Mouse (Mus musculus) MEL (cell line): Measurements from ENCODE around the gene Map3k21. TPM values are rescaled to one million over a fixed set of nuclear protein-coding genes. Genes with fewer than 3 reads are reported as not detected.

Experiments
- DNase-seq: peaks from one replicate; pipeline ENCODE4 v3.0.0; 2011; ENCODE audit warnings: low read depth, low spot score
- H3K27ac ChIP-seq: 2 replicates; pipeline ENCODE4 v1.5.1; 2012; ENCODE audit warnings: low read depth, mild to moderate bottlenecking, control low read depth, low read length, moderate library complexity; ENCODE audit not compliant: control insufficient read depth
- H3K27me3 ChIP-seq, 2 experiments: fragments of 150-350 bp in 1 of 2; sonication (generic) in 1 of 2; 2 replicates each; pipeline ENCODE4 v1.6.1; 2012; ENCODE audit warnings: low read length in 2 of 2, mild to moderate bottlenecking in 2 of 2, improper control_type of control experiment in 1 of 2, moderate library complexity in 1 of 2; ENCODE audit not compliant: insufficient read depth in 2 of 2, control insufficient read depth in 1 of 2
- H3K36me3 ChIP-seq, 2 experiments: 2 replicates each; pipeline ENCODE4 v1.6.1; 2012 to 2014; ENCODE audit warnings: low read length in 2 of 2, improper control_type of control experiment in 1 of 2, inconsistent platforms in 1 of 2, mild to moderate bottlenecking in 1 of 2; ENCODE audit not compliant: insufficient read depth in 2 of 2, control insufficient read depth in 1 of 2
- H3K4me1 ChIP-seq, 2 experiments: fragments of 150-350 bp in 1 of 2; sonication (generic) in 1 of 2; 2 replicates each; pipeline ENCODE4 v1.6.1; 2012; ENCODE audit warnings: low read length in 2 of 2, improper control_type of control experiment in 1 of 2, mild to moderate bottlenecking in 1 of 2; ENCODE audit not compliant: insufficient read depth in 2 of 2, control insufficient read depth in 1 of 2
- H3K4me3 ChIP-seq, 2 experiments: fragments of 150-350 bp in 1 of 2; sonication (generic) in 1 of 2; 2 replicates each; pipeline ENCODE4 v1.5.1; 2012; ENCODE audit warnings: low read depth in 2 of 2, low read length in 2 of 2, mild to moderate bottlenecking in 2 of 2, moderate library complexity in 2 of 2, control low read depth in 1 of 2, improper control_type of control experiment in 1 of 2; ENCODE audit not compliant: control insufficient read depth in 1 of 2, insufficient read depth in 1 of 2
- H3K79me2 ChIP-seq: 2 replicates; pipeline ENCODE4 v1.6.1; 2012; ENCODE audit warnings: mild to moderate bottlenecking, low read length, moderate library complexity; ENCODE audit not compliant: control insufficient read depth, poor library complexity, insufficient read depth
- H3K9ac ChIP-seq: 2 replicates; pipeline ENCODE4 v1.6.1; 2012; ENCODE audit warnings: low read depth, mild to moderate bottlenecking, control low read depth, low read length, moderate library complexity; ENCODE audit not compliant: control insufficient read depth, poor library complexity, severe bottlenecking
- H3K9me3 ChIP-seq: fragments of 150-350 bp; sonication (generic); replicated peaks from 2 replicates; pipeline ENCODE4 v1.6.1; 2012; ENCODE audit warnings: mild to moderate bottlenecking, low read length, improper control_type of control experiment, moderate library complexity; ENCODE audit not compliant: insufficient read depth
- BHLHE40 ChIP-seq: IDR thresholded peaks from 2 replicates; pipeline ENCODE4 v1.6.1; 2012; ENCODE audit warnings: low read depth, mild to moderate bottlenecking, inconsistent platforms, low read length, improper control_type of control experiment, borderline replicate concordance
- CHD1 ChIP-seq: IDR thresholded peaks from 2 replicates; pipeline ENCODE4 v1.6.1; 2012; ENCODE audit warnings: low read depth, mild to moderate bottlenecking, inconsistent platforms, low read length, improper control_type of control experiment
- CHD2 ChIP-seq: IDR thresholded peaks from 2 replicates; pipeline ENCODE4 v1.6.1; 2011; ENCODE audit warnings: low read length, improper control_type of control experiment
- CTCF ChIP-seq, 3 experiments: IDR thresholded peaks in 2 of 3; conservative IDR thresholded peaks in 1 of 3; 2 replicates each; pipeline ENCODE4 v1.5.1; 2011 to 2012; ENCODE audit warnings: low read length in 3 of 3, low read depth in 2 of 3, mild to moderate bottlenecking in 2 of 3, improper control_type of control experiment in 1 of 3, inconsistent platforms in 1 of 3, mixed read lengths in 1 of 3, moderate library complexity in 1 of 3; ENCODE audit not compliant: control insufficient read depth in 1 of 3, insufficient read depth in 1 of 3, poor library complexity in 1 of 3, severe bottlenecking in 1 of 3
- EP300 ChIP-seq, 2 experiments: IDR thresholded peaks; 2 replicates each; pipeline ENCODE4 v1.6.1; 2011; ENCODE audit warnings: improper control_type of control experiment in 2 of 2, low read length in 2 of 2, low read depth in 1 of 2, mild to moderate bottlenecking in 1 of 2
- ETS1 ChIP-seq: IDR thresholded peaks from 2 replicates; pipeline ENCODE4 v1.6.1; 2012; ENCODE audit warnings: low read depth, mild to moderate bottlenecking, inconsistent platforms, low read length, improper control_type of control experiment, moderate library complexity
- GABPA ChIP-seq: IDR thresholded peaks from 2 replicates; pipeline ENCODE4 v1.6.1; 2012; ENCODE audit warnings: low read depth, mild to moderate bottlenecking, inconsistent platforms, low read length, improper control_type of control experiment, moderate library complexity
- MAFK ChIP-seq: IDR thresholded peaks from 2 replicates; pipeline ENCODE4 v1.6.1; 2011; ENCODE audit warnings: low read depth, mild to moderate bottlenecking, low read length, improper control_type of control experiment, borderline replicate concordance
- MAZ ChIP-seq: IDR thresholded peaks from 2 replicates; pipeline ENCODE4 v1.6.1; 2012; ENCODE audit warnings: low read depth, mild to moderate bottlenecking, inconsistent platforms, low read length, improper control_type of control experiment
- MXI1 ChIP-seq: IDR thresholded peaks from 2 replicates; pipeline ENCODE4 v1.6.1; 2011; ENCODE audit warnings: mild to moderate bottlenecking, low read depth, low read length, improper control_type of control experiment
- MYB ChIP-seq: IDR thresholded peaks from 2 replicates; pipeline ENCODE4 v1.6.1; 2011; ENCODE audit warnings: mild to moderate bottlenecking, low read depth, low read length, improper control_type of control experiment
- NELFE ChIP-seq: IDR thresholded peaks from 2 replicates; pipeline ENCODE4 v1.6.1; 2011; ENCODE audit warnings: low read depth, low read length, improper control_type of control experiment
- NRF1 ChIP-seq: IDR thresholded peaks from 2 replicates; pipeline ENCODE4 v1.6.1; 2014; ENCODE audit warnings: low read depth, mild to moderate bottlenecking, inconsistent platforms, low read length, improper control_type of control experiment, moderate library complexity; ENCODE audit not compliant: poor library complexity, insufficient read depth, severe bottlenecking
- POLR2A ChIP-seq, 2 experiments: IDR thresholded peaks; 2 replicates each; pipeline ENCODE4 v1.6.1; 2011 to 2012; ENCODE audit warnings: low read length in 2 of 2, mild to moderate bottlenecking in 2 of 2, control low read depth in 1 of 2, improper control_type of control experiment in 1 of 2, low read depth in 1 of 2, moderate library complexity in 1 of 2; ENCODE audit not compliant: control insufficient read depth in 1 of 2, insufficient read depth in 1 of 2, poor library complexity in 1 of 2
- POLR2AphosphoS5 ChIP-seq: IDR thresholded peaks from 2 replicates; pipeline ENCODE4 v1.6.1; 2012; ENCODE audit warnings: low read depth, borderline replicate concordance, mild to moderate bottlenecking, inconsistent platforms, low read length, moderate library complexity, mixed read lengths
- RAD21 ChIP-seq: IDR thresholded peaks from 2 replicates; pipeline ENCODE4 v1.6.1; 2011; ENCODE audit warnings: mild to moderate bottlenecking, low read depth, low read length, improper control_type of control experiment
- SMC3 ChIP-seq: IDR thresholded peaks from 2 replicates; pipeline ENCODE4 v1.6.1; 2011; ENCODE audit warnings: low read depth, low read length, improper control_type of control experiment
- USF1 ChIP-seq: IDR thresholded peaks from 2 replicates; pipeline ENCODE4 v1.6.1; 2014; ENCODE audit warnings: low read depth, mild to moderate bottlenecking, inconsistent platforms, low read length, improper control_type of control experiment, moderate library complexity
- USF2 ChIP-seq, 2 experiments: IDR thresholded peaks; 2 replicates each; pipeline ENCODE4 v1.6.1; 2011 to 2012; ENCODE audit warnings: improper control_type of control experiment in 2 of 2, low read length in 2 of 2, borderline replicate concordance in 1 of 2, inconsistent platforms in 1 of 2, low read depth in 1 of 2, mild to moderate bottlenecking in 1 of 2; ENCODE audit not compliant: insufficient read depth in 1 of 2
- ZKSCAN1 ChIP-seq: IDR thresholded peaks from 2 replicates; pipeline ENCODE4 v1.6.1; 2012; ENCODE audit warnings: low read depth, mild to moderate bottlenecking, inconsistent platforms, low read length, improper control_type of control experiment, moderate library complexity
- ZNF384 ChIP-seq: IDR thresholded peaks from 2 replicates; pipeline ENCODE4 v1.6.1; 2012; ENCODE audit warnings: low read depth, mild to moderate bottlenecking, inconsistent platforms, low read length, improper control_type of control experiment
- polyA plus RNA-seq, 2 experiments: library from polyadenylated mRNA; stranded (reverse) in 1 of 2; unstranded in 1 of 2; fragments of >175 nt in 1 of 2; fragments of >200 nt in 1 of 2; gene quantifications; 2 replicates each; pipeline versions ENCODE4 v1.2.1 to v1.2.4; 2012; ENCODE audit warnings: low replicate concordance in 2 of 2, low read depth in 1 of 2; ENCODE audit not compliant: insufficient read length in 2 of 2, insufficient read depth in 1 of 2, missing spikeins in 1 of 2
- total RNA-seq: library from RNA; depleted of rRNA; stranded (reverse); fragments of 300-350 nt; gene quantifications from 2 replicates; pipeline ENCODE4 v1.2.3, GENCODE M21; 2012

The Map3k21 gene
- total and polyA plus RNA-seq, 3 experiments: not detected

GRCm38 (mm10) chr8:125931822-125932221 lies 21.6 kb downstream of the Map3k21 start:
- no peak for DNase-seq
- Histone ChIP-seq H3K79me2 (no peaks in the 10 kb centered on the region), H3K4me3 (no peak overlapping the region), H3K9ac (no peak overlapping the region), H3K9me3 (no peaks in the 10 kb centered on the region), H3K36me3 (no peaks in the 10 kb centered on the region), H3K4me1 (no peaks in the 10 kb centered on the region), H3K27ac (no peak overlapping the region), H3K27me3 (no peaks in the 10 kb centered on the region)
- TF ChIP-seq MXI1 (no peak), ZNF384 (no peak), MAFK (no peak), ZKSCAN1 (no peak), RAD21 (no peak), CHD2 (no peak), USF2 (IDR thresholded peaks at IDR 0.05; ENCODE audit: borderline replicate concordance in 1 of 2, insufficient read depth in 1 of 2, low read depth in 1 of 2, low read length in 2 of 2) (no peak), NRF1 (no peak), MYB (no peak), USF1 (no peak), EP300 (IDR thresholded peaks at IDR 0.05; ENCODE audit: low read depth in 1 of 2, low read length in 2 of 2) (no peak), BHLHE40 (no peak), MAZ (no peak), CHD1 (no peak)

GRCm38 (mm10) chr8:125935649-125936048 lies 25.4 kb downstream of the Map3k21 start:
- Histone ChIP-seq H3K9ac (no peak overlapping the region), H3K4me1 (no peaks in the 10 kb centered on the region), H3K79me2 (no peaks in the 10 kb centered on the region), H3K27me3 (no peaks in the 10 kb centered on the region)
- TF ChIP-seq RAD21: peak; percentile 10
- no peak for TF ChIP-seq BHLHE40
- peak; percentile 44 to 60 (median 49); a peak in 5 of 6 replicates for TF ChIP-seq CTCF (IDR thresholded peaks at IDR 0.05 in 2 of 3, conservative IDR thresholded peaks at IDR 0.05 in 1 of 3; ENCODE audit: control insufficient read depth in 1 of 3, insufficient read depth in 1 of 3, low read depth in 2 of 3, low read length in 3 of 3, poor library complexity in 1 of 3, severe bottlenecking in 1 of 3)
- TF ChIP-seq MAFK: no peak
- TF ChIP-seq SMC3: peak; percentile 22; the same call in 1 of the 2 replicates
- TF ChIP-seq, all 39 proteins: peak for 3
- H3K4me3 ChIP-seq: no peak overlapping the region
- H3K9me3 ChIP-seq: no peaks in the 10 kb centered on the region
- H3K27ac ChIP-seq: no peak overlapping the region
- DNase-seq: peak; percentile 33
- H3K36me3 ChIP-seq: no peaks in the 10 kb centered on the region

DNA sequence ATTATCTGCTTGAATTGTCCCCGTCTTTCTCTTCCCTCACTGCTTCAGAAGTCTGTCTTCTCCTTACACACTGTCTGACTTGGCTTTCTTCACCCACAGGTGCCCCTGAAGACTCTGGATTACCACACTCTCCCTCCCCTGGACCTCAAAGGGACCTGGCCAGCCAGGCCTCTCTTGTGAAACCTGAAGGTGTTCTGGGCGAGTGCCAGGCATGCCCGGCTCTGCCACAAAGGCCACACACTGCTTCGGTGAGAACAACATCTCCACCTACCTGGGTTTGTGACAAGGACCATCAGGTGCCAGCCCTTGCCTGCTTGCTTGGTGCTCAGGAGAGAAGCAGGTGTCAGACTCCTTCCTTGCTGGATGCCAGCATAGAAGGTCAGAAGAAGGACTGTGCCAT lies 34.3 kb downstream of the Map3k21 start:
- H3K27ac ChIP-seq: no peak overlapping the region
- no peaks in the 10 kb centered on the region for H3K27me3 ChIP-seq
- H3K36me3 ChIP-seq: no peaks in the 10 kb centered on the region
- H3K4me1 ChIP-seq: no peaks in the 10 kb centered on the region
- no peak for DNase-seq
- H3K9ac ChIP-seq: no peak overlapping the region
- H3K4me3 ChIP-seq: no peak overlapping the region
- TF ChIP-seq USF1 (no peak), POLR2AphosphoS5 (no peak), RAD21 (no peak), MXI1 (no peak), CHD1 (no peak), ETS1 (no peak), POLR2A (IDR thresholded peaks at IDR 0.05; ENCODE audit: control insufficient read depth in 1 of 2, insufficient read depth in 1 of 2, low read depth in 1 of 2, low read length in 2 of 2, poor library complexity in 1 of 2) (no peak), NELFE (no peak), GABPA (no peak)
- H3K79me2 ChIP-seq: no peaks in the 10 kb centered on the region
- no peaks in the 10 kb centered on the region for H3K9me3 ChIP-seq
